Mouse (Mus musculus): ENCODE data around the gene Ltbp2. TPM values are rescaled to one million over a fixed set of nuclear protein-coding genes. Genes with fewer than 3 reads are reported as not detected.

Gene Ltbp2
- polyA plus RNA-seq, 1 experiment = 3.7 TPM

- no peak for TF ChIP-seq POLR2A (IDR thresholded peaks at IDR 0.05; ENCODE audit: control insufficient read depth, low read depth, low read length)
- TF ChIP-seq CTCF (IDR thresholded peaks at IDR 0.05; ENCODE audit: control insufficient read depth, insufficient read depth, insufficient replicate concordance, low read depth, low read length) = no peak
- Histone ChIP-seq H3K27ac (ENCODE audit: control insufficient read depth, insufficient read depth, low read depth, low read length) (no peak overlapping the region), H3K27me3 (ENCODE audit: control insufficient read depth, insufficient read depth, low read length) (no peaks in the 10 kb centered on the region), H3K4me1 (ENCODE audit: control insufficient read depth, insufficient read depth, low read length) (no peaks in the 10 kb centered on the region), H3K36me3 (ENCODE audit: control insufficient read depth, insufficient read depth, low read length) (no peaks in the 10 kb centered on the region), H3K4me3 (ENCODE audit: control insufficient read depth, low read depth, low read length) (no peak overlapping the region)
These were observed 120.3 kb downstream of the Ltbp2 start for GRCm38 (mm10) chr12:84756016-84756415.

- TF ChIP-seq POLR2A (IDR thresholded peaks at IDR 0.05; ENCODE audit: control insufficient read depth, low read depth, low read length) (no peak), CTCF (IDR thresholded peaks at IDR 0.05; ENCODE audit: control insufficient read depth, insufficient read depth, insufficient replicate concordance, low read depth, low read length) (no peak)
- H3K27me3 ChIP-seq (ENCODE audit: control insufficient read depth, insufficient read depth, low read length) = no peaks in the 10 kb centered on the region
- no peak overlapping the region for H3K27ac ChIP-seq (ENCODE audit: control insufficient read depth, insufficient read depth, low read depth, low read length)
- no peaks in the 10 kb centered on the region for H3K4me1 ChIP-seq (ENCODE audit: control insufficient read depth, insufficient read depth, low read length)
- H3K36me3 ChIP-seq (ENCODE audit: control insufficient read depth, insufficient read depth, low read length) = no peaks in the 10 kb centered on the region
- H3K4me3 ChIP-seq (ENCODE audit: control insufficient read depth, low read depth, low read length) = no peak overlapping the region
These were observed 121.2 kb downstream of the Ltbp2 start for GRCm38 (mm10) chr12:84755008-84755695.

GRCm38 (mm10) chr12:84752131-84752977 lies 124.0 kb downstream of the Ltbp2 start:
- no peaks in the 10 kb centered on the region for H3K27me3 ChIP-seq (ENCODE audit: control insufficient read depth, insufficient read depth, low read length)
- H3K4me1 ChIP-seq (ENCODE audit: control insufficient read depth, insufficient read depth, low read length) = no peaks in the 10 kb centered on the region
- no peak overlapping the region for H3K4me3 ChIP-seq (ENCODE audit: control insufficient read depth, low read depth, low read length)
- no peaks in the 10 kb centered on the region for H3K36me3 ChIP-seq (ENCODE audit: control insufficient read depth, insufficient read depth, low read length)
- TF ChIP-seq CTCF (IDR thresholded peaks at IDR 0.05; ENCODE audit: control insufficient read depth, insufficient read depth, insufficient replicate concordance, low read depth, low read length) (no peak), POLR2A (IDR thresholded peaks at IDR 0.05; ENCODE audit: control insufficient read depth, low read depth, low read length) (no peak)
- no peak overlapping the region for H3K27ac ChIP-seq (ENCODE audit: control insufficient read depth, insufficient read depth, low read depth, low read length)

- no peaks in the 10 kb centered on the region for H3K4me1 ChIP-seq (ENCODE audit: control insufficient read depth, insufficient read depth, low read length)
- H3K27me3 ChIP-seq (ENCODE audit: control insufficient read depth, insufficient read depth, low read length) = no peaks in the 10 kb centered on the region
- H3K27ac ChIP-seq (ENCODE audit: control insufficient read depth, insufficient read depth, low read depth, low read length) = no peak overlapping the region
- no peak overlapping the region for H3K4me3 ChIP-seq (ENCODE audit: control insufficient read depth, low read depth, low read length)
- TF ChIP-seq CTCF (IDR thresholded peaks at IDR 0.05; ENCODE audit: control insufficient read depth, insufficient read depth, insufficient replicate concordance, low read depth, low read length) = no peak
- no peak for TF ChIP-seq POLR2A (IDR thresholded peaks at IDR 0.05; ENCODE audit: control insufficient read depth, low read depth, low read length)
- no peaks in the 10 kb centered on the region for H3K36me3 ChIP-seq (ENCODE audit: control insufficient read depth, insufficient read depth, low read length)
These were observed 125.7 kb downstream of the Ltbp2 start for GRCm38 (mm10) chr12:84750661-84751060.

GRCm38 (mm10) chr12:84748134-84748533 lies 128.2 kb downstream of the Ltbp2 start:
- Histone ChIP-seq H3K27ac (ENCODE audit: control insufficient read depth, insufficient read depth, low read depth, low read length) (no peak overlapping the region), H3K4me1 (ENCODE audit: control insufficient read depth, insufficient read depth, low read length) (no peaks in the 10 kb centered on the region), H3K4me3 (ENCODE audit: control insufficient read depth, low read depth, low read length) (no peak overlapping the region), H3K36me3 (ENCODE audit: control insufficient read depth, insufficient read depth, low read length) (no peaks in the 10 kb centered on the region), H3K27me3 (ENCODE audit: control insufficient read depth, insufficient read depth, low read length) (no peaks in the 10 kb centered on the region)
- TF ChIP-seq CTCF (IDR thresholded peaks at IDR 0.05; ENCODE audit: control insufficient read depth, insufficient read depth, insufficient replicate concordance, low read depth, low read length) (no peak), POLR2A (IDR thresholded peaks at IDR 0.05; ENCODE audit: control insufficient read depth, low read depth, low read length) (no peak)

GRCm38 (mm10) chr12:84745700-84746099 lies 130.6 kb downstream of the Ltbp2 start:
- Histone ChIP-seq H3K36me3 (ENCODE audit: control insufficient read depth, insufficient read depth, low read length) (no peaks in the 10 kb centered on the region), H3K4me1 (ENCODE audit: control insufficient read depth, insufficient read depth, low read length) (no peaks in the 10 kb centered on the region), H3K27me3 (ENCODE audit: control insufficient read depth, insufficient read depth, low read length) (no peaks in the 10 kb centered on the region), H3K4me3 (ENCODE audit: control insufficient read depth, low read depth, low read length) (no peak overlapping the region), H3K27ac (ENCODE audit: control insufficient read depth, insufficient read depth, low read depth, low read length) (no peak overlapping the region)
- TF ChIP-seq CTCF (IDR thresholded peaks at IDR 0.05; ENCODE audit: control insufficient read depth, insufficient read depth, insufficient replicate concordance, low read depth, low read length) = no peak
- no peak for TF ChIP-seq POLR2A (IDR thresholded peaks at IDR 0.05; ENCODE audit: control insufficient read depth, low read depth, low read length)

GRCm38 (mm10) chr12:84743496-84743895 lies 132.8 kb downstream of the Ltbp2 start:
- Histone ChIP-seq H3K4me3 (ENCODE audit: control insufficient read depth, low read depth, low read length) (no peak overlapping the region), H3K36me3 (ENCODE audit: control insufficient read depth, insufficient read depth, low read length) (no peaks in the 10 kb centered on the region), H3K4me1 (ENCODE audit: control insufficient read depth, insufficient read depth, low read length) (no peaks in the 10 kb centered on the region), H3K27me3 (ENCODE audit: control insufficient read depth, insufficient read depth, low read length) (no peaks in the 10 kb centered on the region), H3K27ac (ENCODE audit: control insufficient read depth, insufficient read depth, low read depth, low read length) (no peak overlapping the region)
- TF ChIP-seq POLR2A (IDR thresholded peaks at IDR 0.05; ENCODE audit: control insufficient read depth, low read depth, low read length) (no peak), CTCF (IDR thresholded peaks at IDR 0.05; ENCODE audit: control insufficient read depth, insufficient read depth, insufficient replicate concordance, low read depth, low read length) (no peak)
